Mouse (Mus musculus) ES-Bruce4 (cell line): Measurements from ENCODE around the gene Tnfaip8l2. TPM values are rescaled to one million over a fixed set of nuclear protein-coding genes. Genes with fewer than 3 reads are reported as not detected.

ENCODE experiments used
- H3K27ac ChIP-seq: 2 replicates; pipeline ENCODE4 v1.5.1; 2012; ENCODE audit warnings: low read length, inconsistent platforms; ENCODE audit not compliant: insufficient read depth
- H3K27me3 ChIP-seq: 2 replicates; pipeline ENCODE4 v1.6.1; 2012; ENCODE audit warnings: mild to moderate bottlenecking, low read length, inconsistent platforms; ENCODE audit not compliant: control insufficient read depth, poor library complexity, insufficient read depth, severe bottlenecking
- H3K36me3 ChIP-seq: 2 replicates; pipeline ENCODE4 v1.6.1; 2012; ENCODE audit warnings: inconsistent platforms, mild to moderate bottlenecking, low read length, moderate library complexity; ENCODE audit not compliant: control insufficient read depth, poor library complexity, insufficient read depth, severe bottlenecking
- H3K4me1 ChIP-seq: one replicate; pipeline ENCODE4 v1.8.1; 2011; ENCODE audit warnings: low read length; ENCODE audit not compliant: control insufficient read depth, insufficient read depth
- H3K4me3 ChIP-seq: 2 replicates; pipeline ENCODE4 v1.5.1; 2011; ENCODE audit warnings: low read depth, mild to moderate bottlenecking, low read length
- H3K9ac ChIP-seq: 2 replicates; pipeline ENCODE4 v1.6.1; 2012; ENCODE audit warnings: low read depth, mild to moderate bottlenecking, inconsistent platforms; ENCODE audit not compliant: poor library complexity, severe bottlenecking
- H3K9me3 ChIP-seq: replicated peaks from 2 replicates; pipeline ENCODE4 v1.6.1; 2012; ENCODE audit warnings: mild to moderate bottlenecking, low read length, inconsistent platforms; ENCODE audit not compliant: control insufficient read depth, poor library complexity, insufficient read depth, severe bottlenecking
- CTCF ChIP-seq: IDR thresholded peaks from one replicate; pipeline ENCODE4 v1.8.1; 2011; ENCODE audit warnings: low read depth, low read length
- EP300 ChIP-seq: IDR thresholded peaks from 2 replicates; pipeline ENCODE4 v1.6.1; 2011; ENCODE audit warnings: low read depth, low read length; ENCODE audit not compliant: insufficient read depth
- POLR2A ChIP-seq: IDR thresholded peaks from one replicate; pipeline ENCODE4 v1.8.1; 2011; ENCODE audit warnings: low read length; ENCODE audit not compliant: insufficient read depth
- polyA plus RNA-seq: library from polyadenylated mRNA; stranded (reverse); fragments of >200 nt; gene quantifications from 2 replicates; pipeline ENCODE4 v1.2.4, GENCODE M21; 2011; ENCODE audit warnings: low read depth; ENCODE audit not compliant: missing spikeins, insufficient read depth, insufficient read length

Tnfaip8l2 gene
- polyA plus RNA-seq, 1 experiment: not detected

DNA sequence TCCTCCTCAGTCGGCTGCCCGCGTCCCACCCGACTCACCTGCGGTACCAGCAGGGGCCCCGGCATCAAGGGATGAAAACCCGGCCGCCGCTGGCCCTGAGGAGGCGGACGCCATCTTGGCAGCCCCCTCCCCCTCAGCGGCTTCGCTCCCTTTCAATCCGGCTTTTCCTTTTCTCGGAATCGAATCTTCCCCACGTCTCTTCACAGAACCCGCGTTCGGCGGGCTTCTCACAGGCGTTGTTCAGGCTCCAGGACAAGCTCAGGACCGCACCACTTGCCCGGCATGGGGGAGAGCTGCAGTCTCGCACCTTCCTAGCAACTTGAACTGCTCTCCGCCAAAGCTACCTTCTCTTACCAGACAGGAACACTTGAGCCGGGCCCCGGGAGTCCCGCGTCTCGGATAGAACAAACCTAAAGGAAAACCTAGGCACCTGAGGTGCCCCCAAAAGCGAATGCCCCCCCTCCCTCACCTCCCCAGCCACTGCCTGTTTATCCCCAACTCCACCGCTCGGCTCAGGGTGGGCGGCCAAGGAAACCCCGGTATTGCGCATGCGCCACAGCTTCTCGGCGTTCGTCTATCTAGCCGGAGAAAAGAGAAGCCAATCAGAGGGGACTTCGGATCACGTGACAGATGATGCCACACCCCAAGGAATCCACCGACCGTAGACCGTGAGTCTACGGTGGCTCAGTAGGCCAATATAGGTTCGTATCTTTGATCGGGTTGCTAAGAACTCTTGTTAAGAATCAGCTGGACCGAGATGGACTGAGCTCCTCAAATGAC, 35.6 kb downstream of the Tnfaip8l2 start, which contains the start of gene Pip5k1a:
Pip5k1a (minus strand) TSS at position 593 of the 780 bp plus-strand sequence.
- Histone ChIP-seq H3K36me3 (peaks cover 7% of the 10 kb centered on the region; the same call in 1 of the 2 replicates), H3K4me1 (no peaks in the 10 kb centered on the region), H3K9ac (peak within 1 kb of the TSS; percentile 94), H3K4me3 (peak within 1 kb of the TSS; percentile 95), H3K27me3 (no peaks in the 10 kb centered on the region), H3K9me3 (no peaks in the 10 kb centered on the region), H3K27ac (peak within 1 kb of the TSS; percentile 64)
- TF ChIP-seq POLR2A: peak; percentile 36
- TF ChIP-seq CTCF: no peak
- TF ChIP-seq EP300: peak; percentile 50; the same call in 1 of the 2 replicates

DNA sequence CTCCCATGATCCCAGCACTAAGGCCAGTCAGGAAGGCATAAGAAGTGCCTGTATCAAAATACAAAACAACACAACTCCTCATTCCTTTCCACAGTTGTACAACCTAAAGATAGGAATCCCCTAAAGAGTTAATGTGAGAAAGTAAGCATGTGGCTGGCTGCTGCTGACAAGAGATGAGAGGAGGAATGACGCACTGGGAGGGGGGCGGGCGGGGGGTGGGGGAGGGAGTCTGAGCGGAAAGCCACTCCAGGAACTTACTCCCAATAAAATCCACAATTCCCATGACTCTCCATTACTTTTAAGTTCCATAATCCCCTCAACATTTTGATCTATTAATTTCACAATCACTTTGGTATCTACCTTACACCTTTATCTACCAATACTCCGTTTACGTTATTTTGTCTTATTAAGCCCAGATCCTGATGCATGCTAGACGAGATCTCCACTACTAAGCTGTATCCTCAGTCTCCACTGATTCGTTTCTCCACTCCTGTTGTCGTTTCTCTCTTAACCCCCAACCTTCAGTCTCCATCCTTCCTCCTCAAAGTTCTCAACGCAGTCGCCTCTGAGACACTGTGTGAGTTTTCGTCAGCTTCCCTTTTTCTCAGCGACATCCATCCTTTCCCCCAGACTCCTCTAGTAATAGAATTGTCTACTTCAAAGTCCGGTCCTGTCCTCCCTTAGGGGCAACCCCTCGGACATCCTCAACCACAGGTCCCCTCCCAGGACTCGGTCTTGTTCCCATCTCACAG, 36.4 kb downstream of the Tnfaip8l2 start:
- Histone ChIP-seq H3K27ac (peak overlapping the region; percentile 64), H3K9me3 (no peaks in the 10 kb centered on the region), H3K36me3 (peaks cover 12% of the 10 kb centered on the region), H3K4me3 (peak overlapping the region; percentile 95), H3K27me3 (no peaks in the 10 kb centered on the region), H3K9ac (peak overlapping the region; percentile 94), H3K4me1 (no peaks in the 10 kb centered on the region)
- no peak for TF ChIP-seq POLR2A
- no peak for TF ChIP-seq EP300
- TF ChIP-seq CTCF: no peak

DNA sequence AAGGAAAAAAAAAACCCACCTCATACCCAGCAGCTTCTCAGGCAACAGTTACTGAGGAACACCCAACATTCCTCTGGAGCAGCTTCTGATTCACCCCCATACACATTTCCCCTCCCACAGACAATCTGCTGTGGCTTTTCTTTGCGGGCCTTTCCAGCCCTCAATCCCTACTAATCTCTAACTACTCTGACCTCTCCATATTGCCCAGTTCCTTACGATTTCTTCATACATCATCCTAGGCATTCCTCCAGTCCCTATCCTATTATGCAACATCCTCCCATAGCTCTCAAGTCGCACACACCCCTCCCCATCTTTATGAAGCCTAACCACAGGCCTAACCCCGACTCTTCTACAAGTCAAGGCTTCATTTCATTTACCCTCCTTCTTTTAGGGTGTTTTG, 37.0 kb downstream of the Tnfaip8l2 start:
- no peak for TF ChIP-seq POLR2A

DNA sequence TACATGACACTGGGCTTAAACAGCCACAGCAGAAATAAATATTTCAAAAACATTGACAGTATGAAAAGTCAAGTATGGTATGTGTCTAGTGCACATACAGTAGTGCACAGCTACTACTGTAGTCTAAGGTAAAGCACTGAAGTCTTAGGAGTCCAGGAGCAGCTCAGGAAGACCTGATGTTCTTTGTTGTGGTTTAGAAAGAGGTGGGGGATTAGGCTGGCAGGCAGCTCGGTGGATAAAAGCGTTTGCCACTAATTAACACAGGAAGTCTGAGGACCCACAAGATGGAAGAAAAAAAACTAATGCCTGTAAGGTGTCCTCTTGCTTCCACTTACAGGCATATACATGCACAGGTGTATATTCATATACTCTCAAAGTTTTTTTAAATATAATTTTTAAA, 41.3 kb downstream of the Tnfaip8l2 start:
- no peaks in the 10 kb centered on the region for H3K4me1 ChIP-seq
- no peak for TF ChIP-seq POLR2A
- no peak for TF ChIP-seq CTCF
- TF ChIP-seq EP300: no peak
- H3K9ac ChIP-seq: no peak overlapping the region
- no peak overlapping the region for H3K27ac ChIP-seq
- H3K9me3 ChIP-seq: no peaks in the 10 kb centered on the region
- H3K4me3 ChIP-seq: no peak overlapping the region
- no peaks in the 10 kb centered on the region for H3K27me3 ChIP-seq
- peaks cover 32% of the 10 kb centered on the region for H3K36me3 ChIP-seq

More for the DNA sequence above, 37.0 kb downstream of the Tnfaip8l2 start:
- Histone ChIP-seq H3K4me1 (no peaks in the 10 kb centered on the region), H3K9me3 (no peaks in the 10 kb centered on the region), H3K27ac (no peak overlapping the region), H3K27me3 (no peaks in the 10 kb centered on the region), H3K9ac (peak overlapping the region; percentile 94), H3K4me3 (peak overlapping the region; percentile 59), H3K36me3 (peaks cover 12% of the 10 kb centered on the region)

Other genes starting within 250 kb of the Tnfaip8l2 start
- gene Selenbp1, start 209.3 kb downstream of the Tnfaip8l2 start, polyA plus RNA-seq: 0.68 and 1.3 TPM in 2 replicates
- gene Rfx5, start 188.3 kb downstream of the Tnfaip8l2 start, polyA plus RNA-seq: 24.8 and 25.1 TPM in 2 replicates
- 11.3 and 12.8 TPM in 2 replicates for gene Pi4kb, start 167.6 kb downstream of the Tnfaip8l2 start, polyA plus RNA-seq
- 37.7 and 56.5 TPM in 2 replicates for gene Zfp687, start 126.9 kb downstream of the Tnfaip8l2 start, polyA plus RNA-seq
- 286 and 316 TPM in 2 replicates for gene Psmd4, start 99.7 kb downstream of the Tnfaip8l2 start, polyA plus RNA-seq
- gene Pip5k1a, start 35.4 kb downstream of the Tnfaip8l2 start, polyA plus RNA-seq: 53.9 and 63.5 TPM in 2 replicates
- 78.0 and 83.5 TPM in 2 replicates for gene Vps72, start 31.3 kb downstream of the Tnfaip8l2 start, polyA plus RNA-seq
- gene Tmod4, start 17.9 kb downstream of the Tnfaip8l2 start, polyA plus RNA-seq: 0.90 TPM in 1 of 2 replicates, not detected in the other
- gene Scnm1, start 8.3 kb downstream of the Tnfaip8l2 start, polyA plus RNA-seq: 48.5 and 52.1 TPM in 2 replicates
- gene Lysmd1, start 8.3 kb downstream of the Tnfaip8l2 start, polyA plus RNA-seq: 4.0 and 5.7 TPM in 2 replicates
- gene Sema6c, start 18.1 kb upstream of the Tnfaip8l2 start, polyA plus RNA-seq: 13.3 and 18.8 TPM in 2 replicates
- gene Gabpb2, start 75.6 kb upstream of the Tnfaip8l2 start, polyA plus RNA-seq: 39.8 and 49.0 TPM in 2 replicates
- 57.4 and 65.6 TPM in 2 replicates for gene Cdc42se1, start 86.4 kb upstream of the Tnfaip8l2 start, polyA plus RNA-seq
- gene Mllt11, start 89.8 kb upstream of the Tnfaip8l2 start, polyA plus RNA-seq: 13.1 and 15.5 TPM in 2 replicates
- gene Gm128, start 99.2 kb upstream of the Tnfaip8l2 start, polyA plus RNA-seq: 1.2 and 2.1 TPM in 2 replicates
- gene Bnipl, start 108.8 kb upstream of the Tnfaip8l2 start, polyA plus RNA-seq: 4.1 and 4.8 TPM in 2 replicates
- gene Mindy1, start 139.0 kb upstream of the Tnfaip8l2 start, polyA plus RNA-seq: 43.6 and 48.0 TPM in 2 replicates
- 42.9 and 43.9 TPM in 2 replicates for gene Prune1, start 139.7 kb upstream of the Tnfaip8l2 start, polyA plus RNA-seq
- gene Anxa9, start 164.8 kb upstream of the Tnfaip8l2 start, polyA plus RNA-seq: 1.9 and 2.0 TPM in 2 replicates
- 99.9 and 103 TPM in 2 replicates for gene Cers2, start 172.4 kb upstream of the Tnfaip8l2 start, polyA plus RNA-seq
- gene Setdb1, start 214.8 kb upstream of the Tnfaip8l2 start, polyA plus RNA-seq: 67.9 and 73.3 TPM in 2 replicates